Mouse (Mus musculus): ENCODE measurements around the gene Olfr694. TPM values are rescaled to one million over a fixed set of nuclear protein-coding genes. Genes with fewer than 3 reads are reported as not detected.

Gene Olfr694
- polyA plus RNA-seq (2012; rRNA removed), result not detected in 2 replicates

GRCm38 (mm10) chr7:106691714-106692113 is at the start of gene Olfr694:
Gene Olfr694, minus strand, starts transcription at chr7:106691814.

GRCm38 (mm10) chr7:106716296-106716695 is 24.7 kb upstream of the Olfr694 start, which contains the start of gene Olfr695:
Gene Olfr695, minus strand, starts transcription at chr7:106716396.

GRCm38 (mm10) chr7:106680484-106680883 is 11.1 kb downstream of the Olfr694 start, which contains the start of gene Olfr693:
Gene Olfr693, minus strand, starts transcription at chr7:106680584.

Other genes starting within 250 kb of the Olfr694 start
- not detected in 2 replicates for gene Olfr693, start 11.2 kb downstream of the Olfr694 start, polyA plus RNA-seq (2012; rRNA removed)
- gene Olfr695, start 24.6 kb upstream of the Olfr694 start, polyA plus RNA-seq (2012; rRNA removed), result not detected in 2 replicates
- not detected in 2 replicates for gene Olfr697, start 50.6 kb upstream of the Olfr694 start, polyA plus RNA-seq (2012; rRNA removed)
- gene Olfr698, start 63.6 kb upstream of the Olfr694 start, polyA plus RNA-seq (2012; rRNA removed), result not detected in 2 replicates
- gene Olfr699, start 101.4 kb upstream of the Olfr694 start, polyA plus RNA-seq (2012; rRNA removed), result not detected in 2 replicates
- not detected in 2 replicates for gene Olfr700, start 117.0 kb upstream of the Olfr694 start, polyA plus RNA-seq (2012; rRNA removed)
- gene Olfr701, start 122.3 kb upstream of the Olfr694 start, polyA plus RNA-seq (2012; rRNA removed), result not detected in 2 replicates
- not detected in 2 replicates for gene Olfr702, start 142.1 kb upstream of the Olfr694 start, polyA plus RNA-seq (2012; rRNA removed)
- not detected in 2 replicates for gene Olfr703, start 151.5 kb upstream of the Olfr694 start, polyA plus RNA-seq (2012; rRNA removed)
- not detected in 2 replicates for gene Olfr704, start 171.4 kb upstream of the Olfr694 start, polyA plus RNA-seq (2012; rRNA removed)
- not detected in 2 replicates for gene Olfr705, start 185.1 kb upstream of the Olfr694 start, polyA plus RNA-seq (2012; rRNA removed)
- gene Olfr706, start 196.3 kb upstream of the Olfr694 start, polyA plus RNA-seq (2012; rRNA removed), result not detected in 2 replicates
- gene Olfr707, start 209.4 kb upstream of the Olfr694 start, polyA plus RNA-seq (2012; rRNA removed), result not detected in 2 replicates
- gene Olfr1532-ps1, start 216.2 kb upstream of the Olfr694 start, polyA plus RNA-seq (2012; rRNA removed), result not detected in 2 replicates
- gene Olfr709-ps1, start 240.4 kb upstream of the Olfr694 start, polyA plus RNA-seq (2012; rRNA removed), result not detected in 2 replicates